Mouse (Mus musculus) heart, adult 2 months (tissue): ENCODE measurements at regions not wholly inside any gene's neighbourhood (a gene's known extent, or its start where the extent isn't known, plus 50 kb on each side); places are given as distances from the start of the nearest gene placed in this dataset.

Source experiments
- DNase-seq, 2 experiments: peaks; one replicate each; pipeline ENCODE4 v3.0.0; 2021
- H3K27ac ChIP-seq: fragments of 200-600 bp; 2 replicates; pipeline ENCODE4 v1.8.1; 2022
- H3K27me3 ChIP-seq: fragments of 200-500 bp; 2 replicates; pipeline ENCODE4 v1.6.1; 2012; ENCODE audit warnings: mild to moderate bottlenecking, low read length, inconsistent platforms, mixed read lengths; ENCODE audit not compliant: control insufficient read depth, insufficient read depth
- H3K36me3 ChIP-seq: fragments of 200-500 bp; 2 replicates; pipeline ENCODE4 v1.6.1; 2012; ENCODE audit warnings: low read length, inconsistent platforms; ENCODE audit not compliant: control insufficient read depth, insufficient read depth
- H3K4me1 ChIP-seq: fragments of 200-500 bp; 2 replicates; pipeline ENCODE4 v1.6.1; 2011; ENCODE audit warnings: low read length; ENCODE audit not compliant: control insufficient read depth, insufficient read depth
- H3K4me3 ChIP-seq: fragments of 200-600 bp; 2 replicates; pipeline ENCODE4 v1.8.1; 2022
- H3K79me2 ChIP-seq: fragments of 200-500 bp; replicated peaks from 2 replicates; pipeline ENCODE4 v1.6.1; 2012; ENCODE audit warnings: mild to moderate bottlenecking, inconsistent platforms, low read length, moderate library complexity, mixed read lengths; ENCODE audit not compliant: control insufficient read depth, insufficient read depth
- H3K9ac ChIP-seq: fragments of 200-500 bp; 2 replicates; pipeline ENCODE4 v1.6.1; 2012; ENCODE audit warnings: low read depth, mild to moderate bottlenecking, control low read depth, inconsistent platforms, low read length, mixed read lengths
- CTCF ChIP-seq: fragments of 200-600 bp; IDR thresholded peaks from 2 replicates; pipeline ENCODE4 v1.8.1; 2022; ENCODE audit warnings: antibody characterized with exemption, mild to moderate bottlenecking, moderate library complexity
- EP300 ChIP-seq: fragments of 200-500 bp; IDR thresholded peaks from 2 replicates; pipeline ENCODE4 v1.6.1; 2011; ENCODE audit warnings: low read depth, low read length, control low read depth; ENCODE audit not compliant: insufficient read depth
- POLR2A ChIP-seq: fragments of 200-500 bp; IDR thresholded peaks from 2 replicates; pipeline ENCODE4 v1.6.1; 2011; ENCODE audit warnings: mild to moderate bottlenecking, low read depth, low read length, control low read depth; ENCODE audit not compliant: insufficient read depth
- WGBS: fragments of 180-500 bp; shearing (Covaris S2); methylation state at CpG from one replicate; pipeline ENCODE4 v1.1.7; 2018; 5-methylcytosine and 5-hydroxymethylcytosine counted together
- intact Hi-C: fragments of 180-260 bp; cut with DNase I; formaldehyde crosslinking; loops from one replicate; pipeline ENCODE4 v1.15.1; 2025

DNA sequence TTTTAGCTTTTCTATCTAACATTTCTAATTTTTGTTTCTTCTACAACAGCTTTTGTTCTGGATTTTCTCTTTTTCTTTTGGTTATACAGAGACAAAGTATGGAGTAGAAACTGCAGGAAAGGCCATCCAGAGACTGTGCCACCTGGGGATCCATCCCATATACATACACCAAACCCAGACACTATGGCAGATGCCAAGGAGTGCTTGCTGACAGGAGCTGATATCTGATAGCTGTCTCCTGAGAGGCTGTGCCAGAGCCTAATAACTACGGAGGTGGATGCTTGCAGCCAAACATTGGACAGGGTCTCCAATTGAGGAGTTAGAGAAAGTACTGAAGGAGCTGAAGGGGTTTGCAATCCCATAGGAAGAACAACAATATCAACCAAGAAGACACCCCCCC is 664.8 kb upstream of the Slit2 start:
- H3K4me1 ChIP-seq = no peaks in the 10 kb centered on the region
- 45% methylated on average over 1 of the region's 1 CpGs for WGBS
- H3K4me3 ChIP-seq = no peak overlapping the region
- DNase-seq = no peak
- intact Hi-C loops = no loop called here
- H3K27ac ChIP-seq = no peak overlapping the region
- TF ChIP-seq POLR2A (no peak), CTCF (no peak), EP300 (no peak)
- no peaks in the 10 kb centered on the region for H3K27me3 ChIP-seq
- no peaks in the 10 kb centered on the region for H3K36me3 ChIP-seq
- no peak overlapping the region for H3K9ac ChIP-seq
- H3K79me2 ChIP-seq = no peaks in the 10 kb centered on the region

DNA sequence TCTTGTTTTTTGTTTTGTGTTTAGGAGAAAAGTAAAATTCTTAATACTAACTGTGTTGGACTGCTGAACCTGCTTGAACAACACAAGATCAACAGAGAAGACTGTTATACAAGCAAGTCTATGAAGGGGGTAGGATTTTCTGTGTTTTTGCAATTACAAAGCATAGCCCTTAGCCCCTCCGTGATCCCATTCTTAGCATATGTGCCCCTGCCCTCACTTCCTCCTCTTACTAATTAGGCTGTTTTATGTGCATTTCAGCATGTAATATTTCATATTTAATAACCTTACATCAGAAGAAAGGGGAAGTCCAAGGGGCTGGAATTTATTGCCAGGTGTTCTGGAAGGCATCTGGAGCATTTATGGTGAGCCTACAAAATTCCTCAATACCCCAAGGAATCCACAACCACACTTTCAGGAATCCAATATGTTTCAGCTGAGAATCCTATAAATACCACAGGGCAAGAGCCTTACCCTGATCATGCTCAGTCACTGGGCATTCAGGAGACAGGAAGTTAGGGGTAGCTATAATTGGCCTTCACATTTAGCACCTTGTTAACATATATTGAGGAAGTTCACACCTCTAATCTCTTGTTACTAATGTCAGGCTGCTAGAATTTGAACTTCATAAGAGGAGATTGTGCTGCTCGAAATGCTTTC is 660.3 kb upstream of the Slit2 start:
- TF ChIP-seq CTCF (no peak), EP300 (no peak)
- Histone ChIP-seq H3K27me3 (no peaks in the 10 kb centered on the region), H3K4me1 (no peaks in the 10 kb centered on the region), H3K36me3 (no peaks in the 10 kb centered on the region), H3K9ac (no peak overlapping the region), H3K27ac (no peak overlapping the region), H3K79me2 (no peaks in the 10 kb centered on the region), H3K4me3 (no peak overlapping the region)
- DNase-seq = no peak
- intact Hi-C loops = no loop called here
- WGBS = 46% methylated on average over 2 of the region's 2 CpGs

DNA sequence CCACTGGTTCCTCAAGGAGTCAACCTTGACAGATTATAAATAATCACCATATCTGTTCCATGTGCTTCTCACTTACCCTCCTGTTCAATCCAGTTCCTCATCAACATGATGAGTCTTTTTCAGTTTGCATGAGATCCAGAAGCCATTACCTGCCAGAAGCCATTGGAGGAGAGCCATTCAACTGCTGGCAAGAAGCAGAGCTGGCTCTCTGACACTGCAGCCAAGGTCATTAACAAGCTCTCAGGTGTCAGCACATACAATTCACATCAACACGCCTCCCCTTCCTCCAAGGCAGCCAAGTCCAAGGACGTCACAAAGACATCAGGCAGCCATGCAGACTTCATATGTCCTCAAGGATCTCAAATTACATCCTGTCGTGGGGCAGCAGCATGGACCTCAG is 648.6 kb upstream of the Slit2 start:
- Histone ChIP-seq H3K4me1 (no peaks in the 10 kb centered on the region), H3K36me3 (no peaks in the 10 kb centered on the region), H3K9ac (no peak overlapping the region), H3K27ac (no peak overlapping the region), H3K79me2 (no peaks in the 10 kb centered on the region), H3K27me3 (no peaks in the 10 kb centered on the region), H3K4me3 (no peak overlapping the region)
- DNase-seq = peak in 1 of 2 experiments; percentile 9
- no peak for TF ChIP-seq EP300
- TF ChIP-seq POLR2A = no peak
- no peak for TF ChIP-seq CTCF
- intact Hi-C loops = no loop called here
- 50% methylated on average over 3 of the region's 3 CpGs for WGBS

DNA sequence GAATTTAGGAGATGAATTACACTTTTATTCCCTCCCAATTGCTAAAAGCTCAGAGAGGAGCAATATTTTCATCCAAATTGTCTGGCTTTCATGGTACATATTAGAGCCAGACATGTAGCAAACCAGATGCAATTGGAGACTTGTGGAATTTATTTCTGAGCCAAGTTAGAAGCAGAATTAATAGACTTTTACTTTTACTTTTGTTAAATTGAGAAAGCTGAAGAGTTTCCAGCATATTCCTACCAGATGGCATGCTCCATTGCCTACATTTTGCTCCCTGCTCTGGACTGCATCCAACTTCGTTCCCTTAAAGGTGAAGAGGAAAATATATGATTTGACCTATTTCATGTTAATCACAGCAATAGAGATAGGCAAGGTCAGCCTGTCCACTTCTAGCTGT is 646.4 kb upstream of the Slit2 start:
- Histone ChIP-seq H3K4me1 (no peaks in the 10 kb centered on the region), H3K9ac (no peak overlapping the region), H3K36me3 (no peaks in the 10 kb centered on the region), H3K27me3 (no peaks in the 10 kb centered on the region), H3K79me2 (no peaks in the 10 kb centered on the region), H3K27ac (no peak overlapping the region), H3K4me3 (no peak overlapping the region)
- no peak for DNase-seq
- intact Hi-C loops = no loop called here
- TF ChIP-seq CTCF = no peak
- TF ChIP-seq POLR2A = no peak
- TF ChIP-seq EP300 = no peak
- WGBS = 76% methylated on average over 1 of the region's 1 CpGs

DNA sequence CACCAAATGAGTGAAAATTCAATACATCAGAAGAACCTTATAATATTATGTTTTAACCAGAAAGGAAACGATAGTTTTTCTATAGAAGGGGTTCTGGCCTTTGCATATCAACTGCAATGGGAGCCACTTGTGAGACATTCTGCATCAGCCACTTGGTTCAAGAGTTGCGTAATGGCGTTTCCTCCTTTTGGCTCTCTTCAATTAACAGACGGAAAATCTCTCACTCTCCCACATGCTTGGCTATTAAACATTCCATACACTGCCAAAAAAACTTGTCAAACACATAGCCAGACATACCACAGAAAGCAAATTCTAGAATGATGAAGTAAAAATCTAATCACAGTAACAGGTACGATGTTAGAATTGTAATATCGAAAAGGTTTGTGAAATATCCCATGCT is 643.1 kb upstream of the Slit2 start:
- no peak overlapping the region for H3K9ac ChIP-seq
- no peaks in the 10 kb centered on the region for H3K27me3 ChIP-seq
- DNase-seq = no peak
- WGBS = 58% methylated on average over 6 of the region's 6 CpGs
- H3K27ac ChIP-seq = no peak overlapping the region
- no peaks in the 10 kb centered on the region for H3K79me2 ChIP-seq
- no peaks in the 10 kb centered on the region for H3K4me1 ChIP-seq
- TF ChIP-seq CTCF (no peak), POLR2A (no peak), EP300 (no peak)
- H3K4me3 ChIP-seq = no peak overlapping the region
- H3K36me3 ChIP-seq = no peaks in the 10 kb centered on the region
- intact Hi-C loops = no loop called here

DNA sequence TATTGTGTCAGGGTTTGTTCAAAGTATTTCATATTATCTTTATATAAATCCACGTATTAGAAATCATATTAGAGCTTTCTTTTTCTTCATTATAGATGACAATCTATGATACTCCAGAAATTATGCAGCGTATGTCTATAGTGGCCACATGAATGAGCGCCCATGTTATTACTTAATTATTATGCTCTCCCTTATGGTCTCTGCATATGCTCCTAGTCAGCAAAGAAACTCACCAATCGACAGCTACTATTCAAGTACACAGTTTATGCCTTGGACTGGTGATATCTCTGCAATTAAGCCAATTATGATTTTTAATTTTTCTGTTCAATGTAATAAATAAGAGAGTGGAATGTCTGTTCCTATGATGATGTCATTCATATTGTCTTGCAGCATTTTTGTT is 612.8 kb upstream of the Slit2 start:
- H3K79me2 ChIP-seq = no peaks in the 10 kb centered on the region
- no peak overlapping the region for H3K27ac ChIP-seq
- TF ChIP-seq EP300 (no peak), CTCF (no peak), POLR2A (no peak)
- intact Hi-C loops = no loop called here
- H3K4me1 ChIP-seq = no peaks in the 10 kb centered on the region
- no peak for DNase-seq
- WGBS = 82% methylated on average over 4 of the region's 4 CpGs
- no peak overlapping the region for H3K9ac ChIP-seq
- H3K4me3 ChIP-seq = no peak overlapping the region
- no peaks in the 10 kb centered on the region for H3K27me3 ChIP-seq
- H3K36me3 ChIP-seq = no peaks in the 10 kb centered on the region
